Mouse (Mus musculus) ES-CJ7 (cell line): ENCODE measurements around the gene Ptpn5.
A peak's percentile ranks its signal among the peaks of the same experiment; 100 is the strongest.

Source experiments
- DNase-seq: peaks from one replicate; pipeline ENCODE4 v3.0.0; 2011; ENCODE audit warnings: low read depth, low spot score

The Ptpn5 gene

GRCm38 (mm10) chr7:47111121-47111520 lies 22.4 kb downstream of the Ptpn5 start:
- no peak for DNase-seq

GRCm38 (mm10) chr7:47110511-47110910 lies 23.0 kb downstream of the Ptpn5 start:
- DNase-seq: no peak

GRCm38 (mm10) chr7:47108779-47109189 lies 24.7 kb downstream of the Ptpn5 start:
- no peak for DNase-seq

GRCm38 (mm10) chr7:47106949-47107348 lies 26.5 kb downstream of the Ptpn5 start:
- DNase-seq: no peak

- no peak for DNase-seq
Measured at GRCm38 (mm10) chr7:47103671-47104414, 29.6 kb downstream of the Ptpn5 start.

GRCm38 (mm10) chr7:47102970-47103369 lies 30.5 kb downstream of the Ptpn5 start:
- no peak for DNase-seq

GRCm38 (mm10) chr7:47100615-47101014 lies 32.9 kb downstream of the Ptpn5 start:
- no peak for DNase-seq

- no peak for DNase-seq
Measured at GRCm38 (mm10) chr7:47099306-47099705, 34.2 kb downstream of the Ptpn5 start.

- DNase-seq: peak; percentile 9
Measured at GRCm38 (mm10) chr7:47098044-47098443, 35.4 kb downstream of the Ptpn5 start.

- DNase-seq: no peak
Measured at GRCm38 (mm10) chr7:47094969-47095368, 38.5 kb downstream of the Ptpn5 start.

- no peak for DNase-seq
Measured at GRCm38 (mm10) chr7:47093935-47094334, 39.5 kb downstream of the Ptpn5 start.

- DNase-seq: no peak
Measured at GRCm38 (mm10) chr7:47085075-47085474, 48.4 kb downstream of the Ptpn5 start.

- DNase-seq: peak; percentile 44
Measured at GRCm38 (mm10) chr7:47081277-47081676, 52.2 kb downstream of the Ptpn5 start.

GRCm38 (mm10) chr7:47080868-47081267 lies 52.6 kb downstream of the Ptpn5 start:
- no peak for DNase-seq

GRCm38 (mm10) chr7:47077451-47077850 lies 56.0 kb downstream of the Ptpn5 start:
- peak; percentile 63 for DNase-seq

GRCm38 (mm10) chr7:47076729-47077128 lies 56.8 kb downstream of the Ptpn5 start:
- no peak for DNase-seq

- DNase-seq: no peak
Measured at GRCm38 (mm10) chr7:47076193-47076592, 57.3 kb downstream of the Ptpn5 start.

- DNase-seq: no peak
Measured at GRCm38 (mm10) chr7:47073536-47074521, 59.7 kb downstream of the Ptpn5 start.

GRCm38 (mm10) chr7:47072551-47072950 lies 60.9 kb downstream of the Ptpn5 start:
- DNase-seq: peak; percentile 40

- DNase-seq: no peak
Measured at GRCm38 (mm10) chr7:47067879-47068278, 65.6 kb downstream of the Ptpn5 start.

- DNase-seq: no peak
Measured at GRCm38 (mm10) chr7:47066942-47067341, 66.5 kb downstream of the Ptpn5 start.

GRCm38 (mm10) chr7:47061560-47061959 lies 71.9 kb downstream of the Ptpn5 start:
- DNase-seq: no peak
